Mouse (Mus musculus) left cerebral cortex, adult 18-20 months (tissue): ENCODE measurements at regions not wholly inside any gene's neighbourhood (a gene's known extent, or its start where the extent isn't known, plus 50 kb on each side); places are given as distances from the start of the nearest gene placed in this dataset.

Experiments
- DNase-seq, 2 experiments: peaks; one replicate each; pipeline ENCODE4 v3.0.0; 2021 to 2022; ENCODE audit warnings: low spot score in 2 of 2, mixed read lengths in 1 of 2

DNA sequence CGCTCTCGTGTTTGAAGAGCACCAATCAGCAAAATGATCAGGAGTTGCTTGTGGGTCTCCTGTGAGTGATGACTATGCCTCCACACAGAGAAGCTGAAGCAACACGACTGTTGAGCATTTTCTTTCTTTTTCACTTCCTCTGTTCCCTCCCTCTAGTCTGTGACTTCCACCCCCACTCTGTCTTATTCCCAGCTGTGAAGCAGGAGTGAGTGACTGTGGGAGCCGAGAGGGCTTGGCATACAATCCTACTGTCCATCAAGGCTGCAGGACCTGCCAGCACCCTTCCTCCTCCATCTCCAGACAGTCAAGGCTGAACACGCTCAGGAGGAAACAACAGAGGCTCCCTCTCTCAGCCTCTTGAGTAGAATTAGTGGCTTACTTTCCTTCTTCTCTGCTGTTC is 401.3 kb downstream of the Plcl1 start:
- no peak for DNase-seq

GRCm38 (mm10) chr1:55808724-55809519 is 403.2 kb downstream of the Plcl1 start:
- DNase-seq, result no peak

GRCm38 (mm10) chr1:55812486-55812885 is 406.8 kb downstream of the Plcl1 start:
- no peak for DNase-seq

- DNase-seq, result no peak
Measured at GRCm38 (mm10) chr1:55820866-55821500, 415.3 kb downstream of the Plcl1 start.

GRCm38 (mm10) chr1:55822599-55822998 is 416.9 kb downstream of the Plcl1 start:
- no peak for DNase-seq

- no peak for DNase-seq
Measured at GRCm38 (mm10) chr1:55827191-55827590, 421.5 kb downstream of the Plcl1 start.

DNA sequence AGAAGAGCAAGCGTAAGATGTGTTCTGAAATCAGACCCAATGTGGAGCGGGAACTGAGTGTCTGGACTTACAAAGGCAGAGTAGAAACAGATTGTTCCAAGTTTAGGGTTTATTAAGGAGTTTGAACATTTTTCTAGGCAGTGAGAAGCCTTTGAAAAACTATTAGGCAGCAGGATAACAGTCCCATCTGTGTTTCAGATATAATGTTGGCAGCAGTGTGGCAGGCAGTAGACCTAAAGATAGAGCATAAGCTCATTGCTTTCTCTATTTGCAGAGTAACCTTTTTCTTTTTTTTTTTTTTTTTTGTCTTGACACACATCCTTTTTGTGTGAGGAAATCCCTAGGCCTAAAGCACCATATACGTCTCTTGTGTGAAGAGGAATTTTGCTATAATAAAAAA is 429.6 kb downstream of the Plcl1 start:
- DNase-seq, result no peak

DNA sequence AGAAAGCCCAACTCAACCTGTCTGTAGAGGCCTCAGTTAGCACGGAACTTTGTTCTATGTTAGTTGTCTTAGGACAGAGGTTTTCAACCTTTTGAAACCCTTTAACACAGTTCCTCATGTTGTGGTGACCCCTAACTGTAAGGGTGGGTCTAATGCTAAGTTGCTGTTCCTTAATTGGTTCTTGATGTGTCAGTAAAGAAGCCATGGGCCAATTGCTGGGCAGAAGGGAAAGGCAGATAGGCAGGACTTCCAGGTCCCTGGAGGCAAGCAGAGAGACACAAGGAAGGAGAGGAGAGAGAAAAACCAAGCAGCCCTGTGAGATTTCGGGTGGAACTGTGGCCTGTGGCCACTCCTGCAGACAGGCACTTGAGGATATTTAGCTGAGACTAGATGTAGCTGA is 431.0 kb downstream of the Plcl1 start:
- DNase-seq, result no peak

DNA sequence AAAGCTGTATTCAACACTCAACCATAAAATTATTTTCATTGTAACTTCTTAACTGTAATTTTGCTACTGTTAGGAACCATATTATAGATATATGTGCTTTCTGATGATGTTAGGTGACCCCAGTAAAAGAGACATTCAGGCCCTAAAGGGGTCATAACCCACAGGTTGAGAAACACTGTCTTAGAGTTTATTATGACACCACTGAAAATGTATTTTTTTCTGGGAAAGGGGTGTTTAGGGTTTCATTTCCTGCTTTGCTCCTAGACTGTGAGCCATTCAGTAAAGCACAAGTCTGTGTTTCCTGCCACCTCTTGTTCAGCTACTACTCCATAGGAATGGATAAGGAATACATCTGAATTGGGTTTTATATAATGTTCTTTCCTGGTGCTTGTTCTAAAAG is 431.6 kb downstream of the Plcl1 start:
- no peak for DNase-seq

GRCm38 (mm10) chr1:55838168-55838567 is 432.4 kb downstream of the Plcl1 start:
- DNase-seq, result peak; percentile 79 to 82

DNA sequence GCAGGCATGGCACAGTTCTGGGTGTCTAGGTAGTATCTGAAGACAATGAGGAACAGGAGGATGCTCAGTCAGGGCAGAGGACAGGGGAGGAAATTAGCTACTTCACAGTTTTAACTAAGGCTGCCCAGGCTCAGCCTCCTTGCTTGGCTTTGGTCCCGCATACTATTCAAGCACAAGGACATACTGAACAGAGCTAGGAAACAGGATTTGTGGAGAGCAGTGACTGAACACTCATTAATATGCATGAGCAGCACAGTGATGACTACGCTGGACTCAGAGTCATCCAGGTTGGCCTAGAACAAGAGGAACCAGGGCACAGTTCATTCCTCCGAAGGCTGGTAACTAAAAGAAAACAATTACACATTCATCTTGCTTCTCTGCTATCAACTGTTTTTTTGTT is 443.1 kb downstream of the Plcl1 start:
- no peak for DNase-seq

- DNase-seq, result no peak
Measured at GRCm38 (mm10) chr1:55852354-55852753, 446.6 kb downstream of the Plcl1 start.

DNA sequence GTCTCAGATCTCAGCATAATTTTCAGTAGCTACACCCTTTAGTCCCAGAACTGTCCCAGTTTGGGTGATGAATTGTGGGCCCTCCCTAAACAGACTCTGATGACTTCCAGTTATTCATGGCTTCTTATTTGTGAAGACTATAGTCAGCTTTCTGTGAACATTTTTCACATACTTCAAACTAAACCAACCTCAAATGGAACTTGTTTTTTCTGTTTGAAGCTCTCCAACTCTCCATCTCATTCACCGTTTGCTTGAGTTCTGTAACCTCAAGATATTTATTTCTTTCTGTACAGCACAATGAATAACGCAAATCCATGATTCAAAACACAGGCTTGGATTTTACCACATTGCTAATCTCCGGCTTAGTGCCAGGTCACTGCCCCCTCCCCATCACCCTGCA is 453.4 kb downstream of the Plcl1 start:
- DNase-seq, result no peak

DNA sequence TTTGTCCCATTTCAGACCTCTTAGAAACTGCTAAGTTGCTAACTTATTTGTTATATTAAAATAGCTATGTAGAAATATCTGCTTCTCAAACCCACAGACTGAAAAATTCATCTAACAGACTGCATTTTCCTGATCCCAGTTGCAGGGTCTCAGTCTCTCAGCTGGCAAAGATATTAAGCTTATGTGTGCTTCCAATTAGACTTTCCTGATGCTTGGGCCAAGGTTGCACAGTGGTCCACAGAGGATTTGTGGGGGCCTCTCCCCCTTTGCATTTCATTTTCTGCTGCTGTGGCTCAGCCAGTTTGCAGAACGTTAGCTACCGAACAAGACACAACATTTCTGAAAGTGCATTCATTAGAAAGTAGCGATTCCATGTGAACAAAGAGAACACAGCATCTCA is 457.4 kb downstream of the Plcl1 start:
- no peak for DNase-seq

GRCm38 (mm10) chr1:55865274-55865673 is 459.6 kb downstream of the Plcl1 start:
- no peak for DNase-seq

DNA sequence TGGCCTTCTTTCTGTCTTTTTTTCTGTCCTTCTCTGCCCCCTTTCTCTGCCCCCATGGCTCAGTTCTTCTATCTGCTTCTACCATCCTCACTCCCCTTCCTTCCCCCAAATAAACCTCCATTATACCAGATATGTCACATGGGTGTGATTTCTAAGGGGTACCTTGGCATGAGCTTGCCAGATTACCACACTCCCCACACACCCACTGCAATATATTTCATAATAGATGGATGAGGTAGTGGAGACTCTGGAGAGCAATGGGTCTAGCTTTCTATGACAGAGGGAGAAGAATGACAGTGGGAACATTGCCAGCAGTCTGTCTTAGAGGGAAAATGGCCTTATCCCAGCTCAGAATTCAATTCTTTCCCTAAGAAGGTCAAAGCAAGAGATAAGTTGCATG is 461.0 kb downstream of the Plcl1 start:
- no peak for DNase-seq

DNA sequence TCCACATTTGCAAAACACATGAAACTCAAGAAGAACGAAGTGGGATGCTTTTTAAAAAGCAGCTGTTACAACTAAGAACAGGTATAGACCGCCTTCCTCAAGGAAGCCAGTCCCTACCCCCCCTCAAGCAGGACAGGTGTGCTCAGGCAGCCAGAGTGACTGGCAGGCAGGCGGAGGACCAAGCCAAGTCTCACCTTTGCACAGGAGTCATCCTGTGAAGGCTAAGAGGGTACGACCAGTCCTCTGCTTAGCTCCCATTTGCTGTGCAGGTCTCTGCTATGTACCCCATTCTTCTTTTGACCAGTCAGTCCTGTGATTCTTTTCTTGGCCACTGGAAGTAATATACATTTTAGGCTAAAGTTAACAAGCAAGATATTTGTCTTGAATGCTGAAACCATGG is 467.9 kb downstream of the Plcl1 start:
- DNase-seq, result no peak

- DNase-seq, result peak; percentile 73 to 78
Measured at GRCm38 (mm10) chr1:55874143-55874867, 468.6 kb downstream of the Plcl1 start.

- DNase-seq, result no peak
Measured at GRCm38 (mm10) chr1:55874868-55875144, 469.1 kb downstream of the Plcl1 start.

DNA sequence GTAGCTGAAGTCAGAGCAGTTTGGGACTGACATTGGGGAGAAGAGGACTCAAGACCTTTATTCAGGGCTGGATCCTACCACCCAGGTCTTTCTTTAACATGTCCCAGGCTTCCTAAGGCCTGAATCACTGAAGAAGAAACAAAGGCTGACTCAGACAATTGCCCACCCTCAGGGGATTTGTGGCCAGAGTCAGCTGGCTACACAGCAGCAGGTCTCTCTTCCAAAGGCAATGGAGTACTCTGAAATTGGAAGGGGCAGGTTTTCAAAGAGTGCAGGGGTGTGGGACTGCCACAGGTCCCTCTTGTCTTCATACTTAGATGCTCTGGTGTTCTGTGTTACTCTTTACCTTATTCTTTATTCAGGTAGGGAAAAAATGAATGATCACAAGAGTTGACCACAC is 478.9 kb downstream of the Plcl1 start:
- DNase-seq, result no peak

- peak; percentile 79 to 82 for DNase-seq
Measured at GRCm38 (mm10) chr1:55886383-55887070, 480.8 kb downstream of the Plcl1 start.

GRCm38 (mm10) chr1:55887386-55887785 is 481.7 kb downstream of the Plcl1 start:
- DNase-seq, result peak in 1 of 2 experiments; percentile 17
